Mouse (Mus musculus) layer of hippocampus, postnatal 14 days (tissue): Measurements from ENCODE around the gene 4933411K16Rik. TPM values are rescaled to one million over a fixed set of nuclear protein-coding genes. Genes with fewer than 3 reads are reported as not detected.

Source experiments
- DNase-seq, 2 experiments: peaks; one replicate each; pipeline ENCODE4 v3.0.0; 2021 to 2022; ENCODE audit warnings: low spot score in 2 of 2, mixed read lengths in 1 of 2
- total RNA-seq, 2 experiments: library from RNA; stranded (reverse); gene quantifications; 2 replicates each; pipeline ENCODE4 v1.2.3; 2021

The 4933411K16Rik gene
- total RNA-seq, 2 experiments from 2014 or later, result 1.3 to 1.5 TPM

- peak; percentile 77 to 85 for DNase-seq
These were observed 16.4 kb upstream of the 4933411K16Rik start, which contains the start of gene Ankrd2 for GRCm38 (mm10) chr19:42035456-42036248. TSS of gene Ankrd2 (plus strand) at chr19:42036000.

- no peak for DNase-seq
These were observed 15.7 kb upstream of the 4933411K16Rik start for GRCm38 (mm10) chr19:42036357-42036756.

DNA sequence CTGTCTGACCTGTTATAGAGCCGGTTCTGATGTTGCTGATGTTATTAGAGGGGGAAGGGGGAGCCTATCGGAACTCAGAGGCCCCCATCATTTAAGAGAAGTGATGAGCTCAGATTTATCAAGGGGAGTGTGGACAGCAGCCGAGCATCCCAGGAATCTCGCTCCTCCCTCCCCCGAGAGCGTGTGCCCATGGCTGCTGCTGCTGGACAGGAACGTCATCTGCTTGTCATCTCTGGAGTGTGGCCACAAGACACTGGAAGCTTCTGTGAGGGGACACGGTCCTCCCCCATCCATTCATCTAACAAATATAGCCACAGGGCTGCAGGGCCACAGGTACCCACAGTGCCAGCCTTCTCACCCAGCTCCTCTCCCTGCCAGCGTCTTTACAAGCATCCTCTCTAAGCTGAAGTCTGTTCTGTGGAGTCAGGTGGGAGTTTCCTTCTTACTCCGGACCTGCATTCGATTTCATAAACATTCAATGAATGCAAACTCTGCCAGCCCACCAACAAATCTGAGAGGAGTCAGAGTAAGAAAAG is 14.8 kb upstream of the 4933411K16Rik start:
- no peak for DNase-seq

DNA sequence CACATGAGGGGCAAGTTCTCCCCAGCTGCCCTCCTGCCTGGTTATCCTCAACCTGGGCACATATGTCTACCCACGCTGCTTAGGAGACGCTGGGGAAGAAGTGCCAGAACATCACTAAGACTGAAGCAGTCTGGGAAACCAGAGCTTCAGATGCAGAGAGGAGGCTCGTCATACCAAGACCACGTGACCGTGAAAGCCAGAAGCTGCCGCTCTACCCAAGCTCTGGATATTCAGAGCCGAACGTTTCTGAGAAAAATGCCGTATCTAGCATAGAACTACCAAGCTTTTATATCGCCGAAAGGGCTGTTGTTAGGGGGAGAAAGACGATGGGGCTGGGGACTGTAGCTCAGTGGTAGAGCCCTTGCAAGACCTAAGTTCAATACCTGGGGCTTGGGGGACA is 13.7 kb upstream of the 4933411K16Rik start:
- DNase-seq, result no peak

DNA sequence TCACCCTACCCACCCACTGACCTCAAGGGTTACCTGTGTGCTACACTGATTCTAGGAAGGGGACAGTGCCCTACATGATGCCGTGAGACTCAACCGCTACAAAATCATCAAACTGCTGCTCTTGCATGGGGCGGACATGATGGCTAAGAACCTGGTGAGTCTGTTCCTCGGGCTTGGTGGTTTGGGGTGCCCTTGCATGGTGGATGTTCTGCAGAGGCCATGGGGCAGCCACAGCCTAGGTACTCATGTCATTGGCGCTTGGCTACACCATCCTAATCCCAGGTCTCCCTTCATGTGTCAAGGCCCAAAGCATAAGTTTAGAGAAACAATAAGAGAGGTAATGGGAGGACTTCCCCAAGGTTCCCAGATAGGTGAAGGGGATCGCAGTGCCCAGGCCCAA is 8.1 kb upstream of the 4933411K16Rik start:
- DNase-seq, result no peak

DNA sequence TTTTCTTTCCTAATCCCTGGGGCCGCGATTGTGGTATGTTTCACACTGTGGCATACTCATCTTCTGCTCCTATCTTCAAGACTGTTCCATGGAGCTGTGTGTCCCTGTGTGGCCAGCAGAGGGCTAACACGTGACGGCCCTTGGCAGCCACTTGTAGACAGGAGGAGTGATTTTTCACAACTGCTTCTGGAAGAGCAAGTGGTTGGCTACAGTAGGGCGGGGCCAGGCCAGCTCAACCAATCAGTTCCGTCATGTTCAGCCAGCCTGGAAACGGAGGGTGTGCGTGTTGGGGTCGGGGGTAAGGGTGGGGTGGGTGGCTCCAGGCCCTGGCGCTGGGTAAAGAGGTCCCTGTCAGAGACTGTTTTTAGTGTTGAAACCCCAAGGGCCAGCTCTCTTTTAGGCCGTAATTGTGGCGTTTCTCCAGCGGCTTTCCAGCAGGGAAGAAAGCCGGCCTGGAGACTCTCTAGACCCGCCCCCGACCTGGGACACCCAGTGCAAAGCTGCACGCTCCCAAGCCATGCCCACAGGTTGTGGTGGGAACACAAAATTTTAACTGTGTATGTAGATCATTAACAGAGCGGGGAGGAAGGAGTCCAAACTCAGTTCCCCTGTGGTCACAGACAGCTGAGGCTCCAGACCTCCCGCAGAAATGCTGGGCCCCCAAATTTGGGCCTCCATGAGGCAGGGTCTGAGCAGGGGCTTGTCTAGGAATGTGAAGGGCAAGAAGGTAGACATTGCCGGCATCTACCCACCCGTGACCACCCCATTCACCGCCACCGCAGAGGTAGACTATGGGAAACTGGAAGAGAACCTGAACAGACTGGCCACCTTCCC is 6.6 kb upstream of the 4933411K16Rik start, which contains the start of gene Hoga1:
Hoga1 (plus strand) TSS at position 342 of the 834 bp plus-strand sequence.
- DNase-seq, result peak; percentile 49 to 61

DNA sequence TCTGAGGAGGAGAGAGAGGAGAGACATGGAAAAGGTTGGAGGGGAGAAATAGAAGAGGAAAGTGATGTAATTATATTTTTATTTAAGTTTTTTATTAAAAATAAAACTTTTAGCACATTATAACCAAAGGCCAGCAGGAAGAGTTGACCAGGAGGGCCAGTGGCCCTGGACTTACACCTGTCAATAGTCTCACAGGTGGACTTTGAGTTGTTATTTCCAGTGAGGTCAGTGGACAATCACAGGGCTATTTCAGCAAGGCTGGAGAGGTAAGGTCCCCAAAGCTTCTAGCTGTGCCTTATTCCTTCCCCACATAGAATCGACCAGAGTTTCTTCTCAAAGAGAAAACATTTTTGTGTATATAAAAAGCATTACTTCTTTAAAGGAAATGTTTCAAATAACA is 1.8 kb upstream of the 4933411K16Rik start:
- DNase-seq, result no peak

- no peak for DNase-seq
These were observed 697 bp upstream of the 4933411K16Rik start for GRCm38 (mm10) chr19:42051351-42051750.

DNA sequence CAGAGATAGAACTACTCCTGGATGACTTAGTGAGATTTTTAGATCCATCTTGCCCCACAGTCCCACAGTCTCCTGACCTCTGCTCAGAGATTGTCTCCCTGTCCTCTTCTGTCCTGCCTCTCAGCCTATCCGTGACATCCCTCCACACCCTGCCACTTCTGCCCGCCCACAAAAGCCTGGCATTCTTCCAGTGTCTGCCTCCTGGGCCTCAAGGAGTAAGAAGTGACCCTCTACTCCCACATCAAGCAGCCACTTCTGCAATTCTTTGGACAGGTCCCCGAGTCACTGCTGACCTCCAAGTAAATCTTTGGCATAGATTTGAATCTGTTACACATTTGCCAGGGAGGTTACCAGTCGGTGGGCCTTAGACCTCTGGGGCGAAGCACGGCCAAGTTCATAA is 2.2 kb downstream of the 4933411K16Rik start:
- DNase-seq, result no peak

- no peak for DNase-seq
These were observed 3.8 kb downstream of the 4933411K16Rik start for GRCm38 (mm10) chr19:42055881-42056280.

- DNase-seq, result no peak
These were observed 4.8 kb downstream of the 4933411K16Rik start for GRCm38 (mm10) chr19:42056719-42057409.

DNA sequence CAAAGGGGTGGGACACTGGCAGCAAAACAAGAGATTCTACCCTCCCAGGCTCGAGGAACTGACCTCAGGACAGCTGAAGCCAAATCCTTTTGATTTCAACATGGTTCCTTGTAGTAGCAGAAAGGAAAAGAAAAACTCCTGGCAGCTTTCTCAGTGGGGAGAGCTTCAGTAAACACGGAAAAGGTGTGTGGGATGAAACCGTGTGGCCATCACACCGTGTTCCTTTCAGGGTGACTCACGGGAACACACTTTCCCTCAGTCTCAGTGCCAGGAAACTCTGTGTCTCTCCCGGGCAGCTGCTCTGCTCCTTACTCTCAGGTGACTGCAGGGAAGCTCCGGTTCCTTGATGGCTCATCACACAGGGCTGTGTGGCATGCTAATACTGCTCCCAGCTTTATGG is 6.4 kb downstream of the 4933411K16Rik start:
- no peak for DNase-seq

- DNase-seq, result no peak
These were observed 9.4 kb downstream of the 4933411K16Rik start for GRCm38 (mm10) chr19:42061443-42061842.

DNA sequence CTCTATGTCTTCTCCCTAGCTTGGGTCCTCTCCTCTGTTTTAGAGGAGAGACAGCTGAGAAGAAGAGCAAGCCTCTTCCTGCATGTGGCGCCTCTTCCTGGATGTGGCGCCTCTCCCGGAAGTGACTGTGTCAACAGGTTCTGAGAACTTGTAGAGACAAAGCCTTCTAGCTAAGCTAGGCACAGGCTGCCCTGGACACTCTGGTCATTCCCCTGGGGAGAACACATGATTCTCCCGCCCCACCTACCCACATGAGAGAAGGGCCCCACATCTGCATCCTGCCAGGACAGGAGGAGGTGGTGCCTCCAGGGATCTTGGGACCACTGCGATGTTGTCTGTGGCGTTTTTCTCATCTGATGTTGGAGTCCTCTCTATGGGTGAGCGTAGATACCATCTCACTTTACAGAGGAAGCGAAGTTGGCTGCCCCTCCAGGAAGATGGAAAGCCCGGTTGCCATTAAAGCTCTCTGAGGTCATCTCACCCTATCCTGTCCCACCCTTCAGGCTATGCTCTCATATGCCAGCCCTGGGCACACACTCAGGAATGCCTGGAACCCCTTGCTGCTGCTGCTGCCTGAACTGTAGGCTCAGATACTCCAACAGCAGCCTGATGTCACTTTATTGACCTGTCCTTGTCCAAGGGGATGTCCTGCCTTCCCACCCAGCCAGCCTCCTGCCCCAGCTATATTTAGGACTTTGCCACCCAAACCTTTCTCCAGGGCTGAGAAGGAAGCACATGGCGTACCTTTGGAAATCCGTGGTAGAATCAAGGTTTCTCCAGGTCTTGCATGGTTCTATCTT is 16.6 kb downstream of the 4933411K16Rik start:
- DNase-seq, result no peak

DNA sequence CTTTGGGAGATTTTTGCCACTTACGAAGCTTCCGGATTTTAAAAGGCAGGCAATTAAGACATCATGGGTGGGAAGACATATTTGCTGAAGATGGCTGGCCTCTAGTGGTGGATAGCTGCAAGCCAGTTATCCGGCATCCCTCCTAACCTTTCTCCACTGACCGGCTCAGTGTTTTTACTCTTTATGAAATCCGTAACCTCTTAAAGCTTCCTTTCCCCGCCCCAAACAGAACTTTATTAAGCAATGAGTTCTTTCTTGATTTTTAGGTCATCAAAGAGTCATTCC is 17.1 kb downstream of the 4933411K16Rik start:
- peak in 1 of 2 experiments; percentile 29 for DNase-seq

- DNase-seq, result no peak
These were observed 19.2 kb downstream of the 4933411K16Rik start for GRCm38 (mm10) chr19:42071221-42071620.

- no peak for DNase-seq
These were observed 20.0 kb downstream of the 4933411K16Rik start for GRCm38 (mm10) chr19:42071886-42072608.

DNA sequence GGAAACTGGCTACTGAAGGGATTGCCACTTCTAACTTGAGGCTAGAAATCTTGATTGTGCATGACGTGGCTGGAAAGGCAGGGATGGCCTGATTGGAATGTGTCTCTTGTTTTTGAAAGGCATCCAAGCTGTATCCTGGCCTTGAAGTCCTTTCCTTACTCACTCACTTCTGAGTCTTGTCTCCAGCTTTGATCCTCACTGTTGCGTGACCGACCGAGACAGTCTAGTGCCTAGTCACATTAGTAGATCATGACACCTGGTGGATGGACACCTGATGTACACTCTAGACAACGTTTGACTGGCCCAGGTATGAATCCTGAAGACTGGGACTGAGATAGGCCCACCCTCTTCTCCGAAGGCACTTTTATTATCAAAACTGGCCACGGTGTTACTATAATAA is 20.8 kb downstream of the 4933411K16Rik start:
- no peak for DNase-seq

- DNase-seq, result no peak
These were observed 23.0 kb downstream of the 4933411K16Rik start for GRCm38 (mm10) chr19:42075051-42075450.

DNA sequence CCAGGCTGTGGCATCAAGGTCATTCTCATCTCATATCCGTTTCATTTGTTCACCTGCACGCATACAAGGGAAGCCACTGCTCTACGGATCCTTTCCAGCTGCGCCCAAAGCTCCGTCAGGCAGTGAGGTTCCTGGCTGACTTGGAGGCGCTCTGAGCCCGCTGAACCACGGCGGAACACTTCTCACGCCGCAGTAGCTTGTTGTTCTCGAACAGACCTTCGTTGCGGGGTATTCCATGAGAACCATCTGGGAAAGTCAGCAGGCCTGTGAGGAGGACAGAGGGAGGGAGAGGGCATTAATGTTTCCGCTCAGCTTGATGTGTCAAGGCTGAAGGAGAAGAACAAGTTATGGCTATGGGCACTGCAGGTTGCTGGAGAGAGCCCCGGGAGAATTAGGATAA is 23.9 kb downstream of the 4933411K16Rik start:
- DNase-seq, result no peak
